Mouse (Mus musculus) limb, embryonic 11.5 days (tissue): Measurements from ENCODE around the gene Nod2. TPM values are rescaled to one million over a fixed set of nuclear protein-coding genes. Genes with fewer than 3 reads are reported as not detected.
A peak's percentile ranks its signal among the peaks of the same experiment; 100 is the strongest.

Experiments
- ATAC-seq: fragments of 200-750 bp; cut with Nextera tagmentation; 2 replicates; pipeline ENCODE4 v1.8.0; 2017; ENCODE audit warnings: low read depth; ENCODE audit not compliant: insufficient number of reproducible peaks, low FRiP score, low TSS enrichment
- DNase-seq: peaks from one replicate; pipeline ENCODE4 v3.0.0-alpha.2; 2015; ENCODE audit warnings: low spot score
- H3K27ac ChIP-seq: fragments of 300-500 bp; sonication (generic); replicated peaks from 2 replicates; pipeline ENCODE4 v1.5.1; 2014; ENCODE audit warnings: low read depth, mild to moderate bottlenecking, low read length
- H3K27me3 ChIP-seq: fragments of 300-500 bp; sonication (generic); 2 replicates; pipeline ENCODE4 v1.6.1; 2014; ENCODE audit warnings: mild to moderate bottlenecking, low read length, mixed read lengths; ENCODE audit not compliant: control insufficient read depth, insufficient read depth
- H3K36me3 ChIP-seq: fragments of 300-500 bp; sonication (generic); 2 replicates; pipeline ENCODE4 v1.6.1; 2014; ENCODE audit warnings: mild to moderate bottlenecking, low read length, moderate library complexity, mixed read lengths; ENCODE audit not compliant: control insufficient read depth, insufficient read depth
- H3K4me1 ChIP-seq: fragments of 300-500 bp; sonication (generic); 2 replicates; pipeline ENCODE4 v1.6.1; 2014; ENCODE audit warnings: low read length, mixed read lengths; ENCODE audit not compliant: control insufficient read depth, insufficient read depth
- H3K4me2 ChIP-seq: fragments of 300-500 bp; sonication (generic); 2 replicates; pipeline ENCODE4 v1.6.1; 2014; ENCODE audit warnings: low read depth, mild to moderate bottlenecking, moderate library complexity; ENCODE audit not compliant: severe bottlenecking
- H3K4me3 ChIP-seq: fragments of 300-500 bp; sonication (generic); 2 replicates; pipeline ENCODE4 v1.5.1; 2014; ENCODE audit warnings: low read depth, low read length
- H3K9ac ChIP-seq: fragments of 300-500 bp; sonication (generic); 2 replicates; pipeline ENCODE4 v1.6.1; 2014; ENCODE audit warnings: mild to moderate bottlenecking, low read length
- H3K9me3 ChIP-seq: fragments of 300-500 bp; sonication (generic); 2 replicates; pipeline ENCODE4 v1.6.1; 2016; ENCODE audit warnings: low read length; ENCODE audit not compliant: control insufficient read depth
- WGBS: fragments of 180-500 bp; shearing (Covaris S2); extraction: QIAGEN DNeasy Blood & Tissue Kit; methylation state at CpG from one replicate; pipeline ENCODE4 v1.1.7; 2014; 5-methylcytosine and 5-hydroxymethylcytosine counted together
- polyA plus RNA-seq: library from polyadenylated mRNA; unstranded; fragments of >200 nt; fragmentation: Nextera tagmentation; extraction: Ambion mirVana; gene quantifications from 2 replicates; pipeline ENCODE4 v1.2.1, GENCODE M21; 2014

Nod2 gene
- 0.23 and 0.29 TPM in 2 replicates for polyA plus RNA-seq

GRCm38 (mm10) chr8:88646837-88647778 is at the start of gene Nod2:
Gene Nod2, plus strand, starts transcription at chr8:88647315.
- H3K9ac ChIP-seq = peak within 1 kb of the TSS; percentile 39; the same call in 1 of the 2 replicates
- ATAC-seq = no peak
- H3K4me2 ChIP-seq = peak within 1 kb of the TSS; percentile 74
- H3K36me3 ChIP-seq = no peaks in the 10 kb centered on the region
- H3K27me3 ChIP-seq = 0 out of 2 replicates have a peak, but pooled peaks cover 3% of the 10 kb centered on the region
- no peak within 1 kb of the TSS for H3K27ac ChIP-seq
- peak; percentile 85 for DNase-seq
- H3K4me3 ChIP-seq = peak within 1 kb of the TSS; percentile 26
- no peaks in the 10 kb centered on the region for H3K9me3 ChIP-seq
- H3K4me1 ChIP-seq = no peaks in the 10 kb centered on the region
- 9% methylated on average over 33 of the region's 33 CpGs for WGBS

GRCm38 (mm10) chr8:88598578-88598977 is 48.5 kb upstream of the Nod2 start:
- ATAC-seq = no peak
- Histone ChIP-seq H3K4me3 (no peak overlapping the region), H3K9me3 (no peaks in the 10 kb centered on the region), H3K36me3 (no peaks in the 10 kb centered on the region), H3K4me2 (no peak overlapping the region), H3K27me3 (no peaks in the 10 kb centered on the region), H3K9ac (no peak overlapping the region), H3K27ac (no peak overlapping the region), H3K4me1 (peaks cover 3% of the 10 kb centered on the region; the same call in 1 of the 2 replicates)
- no peak for DNase-seq
- 61% methylated on average over 5 of the region's 5 CpGs for WGBS

- no peaks in the 10 kb centered on the region for H3K36me3 ChIP-seq
- H3K4me3 ChIP-seq = no peak overlapping the region
- ATAC-seq (no peak), DNase-seq (no peak)
- H3K27me3 ChIP-seq = no peaks in the 10 kb centered on the region
- H3K4me1 ChIP-seq = peaks cover 3% of the 10 kb centered on the region; the same call in 1 of the 2 replicates
- WGBS = 67% methylated on average over 7 of the region's 7 CpGs
- no peaks in the 10 kb centered on the region for H3K9me3 ChIP-seq
- no peak overlapping the region for H3K4me2 ChIP-seq
- no peak overlapping the region for H3K27ac ChIP-seq
- H3K9ac ChIP-seq = no peak overlapping the region
Observed at GRCm38 (mm10) chr8:88599491-88599890, 47.6 kb upstream of the Nod2 start.

- 0 out of 2 replicates have a peak, but pooled peaks have one; percentile 13 for ATAC-seq
- no peaks in the 10 kb centered on the region for H3K36me3 ChIP-seq
- WGBS = 3% methylated on average over 10 of the region's 10 CpGs
- H3K27me3 ChIP-seq = no peaks in the 10 kb centered on the region
- H3K9me3 ChIP-seq = no peaks in the 10 kb centered on the region
- DNase-seq = peak; percentile 51
- peak overlapping the region; percentile 56 for H3K27ac ChIP-seq
- H3K4me3 ChIP-seq = peak overlapping the region; percentile 15; the same call in 1 of the 2 replicates
- no peak overlapping the region for H3K9ac ChIP-seq
- peak overlapping the region; percentile 40 for H3K4me2 ChIP-seq
- H3K4me1 ChIP-seq = peaks cover 13% of the 10 kb centered on the region
Observed at GRCm38 (mm10) chr8:88603446-88603989, 43.6 kb upstream of the Nod2 start.

- H3K27ac ChIP-seq = peak overlapping the region; percentile 56
- ATAC-seq (peak; percentile 83), DNase-seq (peak; percentile 92)
- peak overlapping the region; percentile 15; the same call in 1 of the 2 replicates for H3K4me3 ChIP-seq
- H3K9ac ChIP-seq = no peak overlapping the region
- peaks cover 13% of the 10 kb centered on the region for H3K4me1 ChIP-seq
- H3K27me3 ChIP-seq = no peaks in the 10 kb centered on the region
- 5% methylated on average over 20 of the region's 20 CpGs for whole genome bisulfite sequencing
- no peaks in the 10 kb centered on the region for H3K36me3 ChIP-seq
- peak overlapping the region; percentile 40 for H3K4me2 ChIP-seq
- H3K9me3 ChIP-seq = no peaks in the 10 kb centered on the region
Observed at GRCm38 (mm10) chr8:88604065-88605038, 42.8 kb upstream of the Nod2 start.

- H3K9me3 ChIP-seq = no peaks in the 10 kb centered on the region
- H3K4me1 ChIP-seq = peaks cover 13% of the 10 kb centered on the region
- H3K36me3 ChIP-seq = no peaks in the 10 kb centered on the region
- no peak overlapping the region for H3K9ac ChIP-seq
- no peak overlapping the region for H3K4me3 ChIP-seq
- 44% methylated on average over 13 of the region's 13 CpGs for WGBS
- ATAC-seq = no peak
- H3K4me2 ChIP-seq = no peak overlapping the region
- no peak overlapping the region; the same call in 1 of the 2 replicates for H3K27ac ChIP-seq
- H3K27me3 ChIP-seq = no peaks in the 10 kb centered on the region
- DNase-seq = no peak
Observed at GRCm38 (mm10) chr8:88605361-88606040, 41.6 kb upstream of the Nod2 start.

- H3K4me3 ChIP-seq = no peak overlapping the region
- 75% methylated on average over 8 of the region's 8 CpGs for WGBS
- H3K9ac ChIP-seq = no peak overlapping the region
- ATAC-seq (no peak), DNase-seq (no peak)
- no peaks in the 10 kb centered on the region for H3K9me3 ChIP-seq
- no peak overlapping the region for H3K4me2 ChIP-seq
- H3K27ac ChIP-seq = no peak overlapping the region
- peaks cover 9% of the 10 kb centered on the region for H3K4me1 ChIP-seq
- H3K27me3 ChIP-seq = no peaks in the 10 kb centered on the region
- no peaks in the 10 kb centered on the region for H3K36me3 ChIP-seq
Observed at GRCm38 (mm10) chr8:88609036-88609435, 38.1 kb upstream of the Nod2 start.
